Mouse (Mus musculus): ENCODE measurements around the gene Nup50. TPM values are rescaled to one million over a fixed set of nuclear protein-coding genes. Genes with fewer than 3 reads are reported as not detected.

Gene Nup50
- polyA plus RNA-seq, 1 experiment from 2014 or later: 15.2 TPM

- DNase-seq (no peak), ATAC-seq (no peak)
- Histone ChIP-seq H3K27me3 (ENCODE audit: insufficient read depth, low read length) (no peaks in the 10 kb centered on the region), H3K4me1 (ENCODE audit: insufficient read depth) (peaks cover 24% of the 10 kb centered on the region), H3K4me3 (ENCODE audit: low read depth, low read length) (peak overlapping the region; percentile 70), H3K27ac (ENCODE audit: low read depth) (no peak overlapping the region; the same call in 1 of the 2 replicates), H3K9me3 (ENCODE audit: low read length) (no peaks in the 10 kb centered on the region), H3K36me3 (replicated peaks; ENCODE audit: insufficient read depth, low read length) (no peaks in the 10 kb centered on the region), H3K4me2 (ENCODE audit: low read depth, low read length) (peak overlapping the region; percentile 93), H3K9ac (replicated peaks) (peak overlapping the region; percentile 82)
- WGBS (ENCODE audit: insufficient replicate concordance): 48% methylated on average over 4 of the region's 4 CpGs
- TF ChIP-seq EP300 (IDR thresholded peaks at IDR 0.05; ENCODE audit: low read depth): no peak
- no peak for TF ChIP-seq CTCF (IDR thresholded peaks at IDR 0.05; ENCODE audit: low read depth)
Observed at GRCm38 (mm10) chr15:84986171-84987019, 63.2 kb downstream of the Nup50 start.

DNA sequence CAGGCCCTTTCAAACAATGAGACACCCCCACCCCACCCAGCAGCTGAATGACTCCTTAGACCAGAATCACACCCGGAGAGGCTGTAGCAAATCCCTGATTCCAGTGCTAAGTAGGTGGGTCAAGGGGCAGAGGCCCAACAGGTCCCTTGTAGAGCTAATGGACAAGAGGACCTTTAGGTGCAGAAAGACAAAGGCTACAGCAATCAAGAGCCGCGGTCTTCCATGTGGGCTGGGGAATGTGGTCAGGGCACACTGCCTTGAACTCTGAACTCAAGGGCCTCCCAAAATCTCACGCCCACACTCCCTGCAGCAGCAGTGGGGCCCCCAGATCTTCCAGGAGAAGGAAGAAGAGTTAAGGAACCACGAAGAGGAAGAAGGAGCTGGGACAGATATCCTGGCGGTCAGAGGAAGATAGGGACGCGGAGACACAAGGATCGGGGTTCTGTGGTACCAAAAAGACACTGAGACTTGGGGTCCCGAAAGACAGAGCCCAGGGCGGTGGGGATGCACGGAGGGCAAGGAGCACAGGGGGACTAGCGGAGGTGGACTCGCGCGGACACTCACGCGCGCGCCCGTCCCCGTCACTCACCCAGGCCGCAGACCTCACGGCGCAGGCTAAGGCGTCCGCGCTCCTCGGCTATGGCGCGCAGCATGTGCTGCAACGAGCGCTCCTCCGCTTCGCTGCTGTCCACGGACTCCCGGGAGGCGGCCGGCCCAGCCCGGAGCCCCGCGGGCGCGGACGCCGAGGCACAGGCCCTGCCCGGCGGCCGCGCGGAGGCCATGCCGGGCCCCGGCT lies 64.0 kb downstream of the Nup50 start:
- DNase-seq: peak; percentile 50
- Histone ChIP-seq H3K4me1 (ENCODE audit: insufficient read depth) (peaks cover 24% of the 10 kb centered on the region), H3K27me3 (ENCODE audit: insufficient read depth, low read length) (no peaks in the 10 kb centered on the region), H3K27ac (ENCODE audit: low read depth) (peak overlapping the region; percentile 72), H3K9me3 (ENCODE audit: low read length) (no peaks in the 10 kb centered on the region), H3K4me2 (ENCODE audit: low read depth, low read length) (peak overlapping the region; percentile 93), H3K36me3 (replicated peaks; ENCODE audit: insufficient read depth, low read length) (no peaks in the 10 kb centered on the region), H3K4me3 (ENCODE audit: low read depth, low read length) (peak overlapping the region; percentile 70), H3K9ac (replicated peaks) (peak overlapping the region; percentile 82)
- peak; percentile 51 for ATAC-seq
- WGBS (ENCODE audit: insufficient replicate concordance): under 1% methylated on average over 50 of the region's 53 CpGs
- TF ChIP-seq EP300 (IDR thresholded peaks at IDR 0.05; ENCODE audit: low read depth): no peak
- TF ChIP-seq CTCF (IDR thresholded peaks at IDR 0.05; ENCODE audit: low read depth): no peak

GRCm38 (mm10) chr15:84987874-84988825 lies 64.9 kb downstream of the Nup50 start, which contains the start of gene 5031439G07Rik:
Gene 5031439G07Rik, minus strand, starts transcription at chr15:84988551.
- peak; percentile 92 for ATAC-seq
- peak; percentile 96 for DNase-seq
- Histone ChIP-seq H3K27ac (ENCODE audit: low read depth) (peak within 1 kb of the TSS; percentile 72), H3K4me1 (ENCODE audit: insufficient read depth) (peaks cover 19% of the 10 kb centered on the region), H3K36me3 (replicated peaks; ENCODE audit: insufficient read depth, low read length) (no peaks in the 10 kb centered on the region), H3K9ac (replicated peaks) (peak within 1 kb of the TSS; percentile 82), H3K9me3 (ENCODE audit: low read length) (no peaks in the 10 kb centered on the region), H3K4me2 (ENCODE audit: low read depth, low read length) (peak within 1 kb of the TSS; percentile 93), H3K4me3 (ENCODE audit: low read depth, low read length) (peak within 1 kb of the TSS; percentile 70), H3K27me3 (ENCODE audit: insufficient read depth, low read length) (no peaks in the 10 kb centered on the region)
- no peak for TF ChIP-seq CTCF (IDR thresholded peaks at IDR 0.05; ENCODE audit: low read depth)
- no peak for TF ChIP-seq EP300 (IDR thresholded peaks at IDR 0.05; ENCODE audit: low read depth)
- 2% methylated on average over 32 of the region's 59 CpGs for WGBS (ENCODE audit: insufficient replicate concordance)

DNA sequence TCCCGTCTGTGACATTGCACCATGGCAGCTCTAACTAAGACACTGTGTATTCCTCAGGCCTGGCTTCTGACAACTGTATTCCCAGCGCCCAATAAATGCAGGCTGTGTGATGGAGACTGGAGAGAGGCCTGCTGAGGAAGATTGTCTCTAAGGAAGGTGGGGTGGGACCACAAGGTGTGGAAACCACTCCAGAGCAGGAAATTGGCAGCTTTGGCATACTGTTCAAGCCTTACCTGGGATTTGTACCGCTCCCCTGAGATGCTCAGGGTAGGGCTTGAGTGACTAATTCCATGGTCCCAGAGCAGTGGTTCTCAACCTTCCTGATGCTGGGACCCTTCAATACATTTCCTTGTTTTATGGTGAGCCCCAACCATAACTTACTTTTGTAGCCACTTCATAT lies 65.9 kb downstream of the Nup50 start:
- H3K4me2 ChIP-seq (ENCODE audit: low read depth, low read length): no peak overlapping the region
- H3K9ac ChIP-seq (replicated peaks): no peak overlapping the region
- WGBS (ENCODE audit: insufficient replicate concordance): 80% methylated on average over 3 of the region's 3 CpGs
- H3K27ac ChIP-seq (ENCODE audit: low read depth): no peak overlapping the region
- DNase-seq: no peak
- no peaks in the 10 kb centered on the region for H3K36me3 ChIP-seq (replicated peaks; ENCODE audit: insufficient read depth, low read length)
- H3K9me3 ChIP-seq (ENCODE audit: low read length): no peaks in the 10 kb centered on the region
- H3K4me3 ChIP-seq (ENCODE audit: low read depth, low read length): no peak overlapping the region
- no peak for ATAC-seq
- H3K4me1 ChIP-seq (ENCODE audit: insufficient read depth): peaks cover 16% of the 10 kb centered on the region
- TF ChIP-seq EP300 (IDR thresholded peaks at IDR 0.05; ENCODE audit: low read depth) (no peak), CTCF (IDR thresholded peaks at IDR 0.05; ENCODE audit: low read depth) (no peak)
- no peaks in the 10 kb centered on the region for H3K27me3 ChIP-seq (ENCODE audit: insufficient read depth, low read length)

GRCm38 (mm10) chr15:84989771-84990170 lies 66.6 kb downstream of the Nup50 start:
- H3K9me3 ChIP-seq (ENCODE audit: low read length): no peaks in the 10 kb centered on the region
- no peaks in the 10 kb centered on the region for H3K36me3 ChIP-seq (replicated peaks; ENCODE audit: insufficient read depth, low read length)
- DNase-seq: no peak
- H3K4me3 ChIP-seq (ENCODE audit: low read depth, low read length): no peak overlapping the region
- WGBS (ENCODE audit: insufficient replicate concordance): 67% methylated on average over 7 of the region's 7 CpGs
- H3K4me1 ChIP-seq (ENCODE audit: insufficient read depth): peaks cover 19% of the 10 kb centered on the region
- TF ChIP-seq EP300 (IDR thresholded peaks at IDR 0.05; ENCODE audit: low read depth) (no peak), CTCF (IDR thresholded peaks at IDR 0.05; ENCODE audit: low read depth) (no peak)
- no peak overlapping the region for H3K9ac ChIP-seq (replicated peaks)
- H3K4me2 ChIP-seq (ENCODE audit: low read depth, low read length): no peak overlapping the region
- H3K27me3 ChIP-seq (ENCODE audit: insufficient read depth, low read length): no peaks in the 10 kb centered on the region
- ATAC-seq: no peak
- H3K27ac ChIP-seq (ENCODE audit: low read depth): no peak overlapping the region

Small RNAs within 50 kb of the gene (microRNA-seq; reads per million reads assigned to microRNA genes)
- 32.8 reads per million, percentile 32 among the genes with 10 or more reads in this experiment for gene Mir1249

Other genes with a start within 250 kb of the Nup50 start
- gene Arhgap8, start 203.4 kb upstream of the Nup50 start, polyA plus RNA-seq (2015; fragmentation: Nextera tagmentation; extraction: Ambion mirVana): 0.19 and 0.58 TPM in 2 replicates
- 0.02 TPM in 1 of 2 replicates, not detected in the other for gene Phf21b, start 67.4 kb upstream of the Nup50 start, polyA plus RNA-seq (2015; fragmentation: Nextera tagmentation; extraction: Ambion mirVana)
- 0.07 and 0.13 TPM in 2 replicates for gene Gm29666, start 3.4 kb upstream of the Nup50 start, polyA plus RNA-seq (2015; fragmentation: Nextera tagmentation; extraction: Ambion mirVana)
- 4.0 and 5.0 TPM in 2 replicates for gene 5031439G07Rik, start 65.1 kb downstream of the Nup50 start, polyA plus RNA-seq (2015; fragmentation: Nextera tagmentation; extraction: Ambion mirVana)
- gene Upk3a, start 93.7 kb downstream of the Nup50 start, polyA plus RNA-seq (2015; fragmentation: Nextera tagmentation; extraction: Ambion mirVana): not detected in 2 replicates
- gene Fam118a, start 105.5 kb downstream of the Nup50 start, polyA plus RNA-seq (2015; fragmentation: Nextera tagmentation; extraction: Ambion mirVana): 2.9 and 4.2 TPM in 2 replicates
- gene Smc1b, start 208.6 kb downstream of the Nup50 start, polyA plus RNA-seq (2015; fragmentation: Nextera tagmentation; extraction: Ambion mirVana): 0.54 and 0.94 TPM in 2 replicates
- 0.06 TPM in 1 of 2 replicates, not detected in the other for gene Ribc2, start 208.7 kb downstream of the Nup50 start, polyA plus RNA-seq (2015; fragmentation: Nextera tagmentation; extraction: Ambion mirVana)